Mouse (Mus musculus) spleen, adult 2 months (tissue): ENCODE data around the gene Ltbp2. TPM values are rescaled to one million over a fixed set of nuclear protein-coding genes. Genes with fewer than 3 reads are reported as not detected.

ENCODE experiments used
- DNase-seq, 2 experiments: peaks; one replicate each; pipeline versions ENCODE4 v3.0.0 to v3.0.0-alpha.2; 2012 to 2021; ENCODE audit warnings: low spot score in 2 of 2, low read depth in 1 of 2
- H3K27ac ChIP-seq: fragments of 200-500 bp; 2 replicates; pipeline ENCODE4 v1.5.1; 2012; ENCODE audit warnings: low read length, inconsistent platforms; ENCODE audit not compliant: insufficient read depth
- H3K27me3 ChIP-seq: fragments of 200-500 bp; 2 replicates; pipeline ENCODE4 v1.6.1; 2012; ENCODE audit warnings: mild to moderate bottlenecking, moderate library complexity, low read length, inconsistent platforms; ENCODE audit not compliant: control insufficient read depth, insufficient read depth
- H3K36me3 ChIP-seq: fragments of 200-500 bp; 2 replicates; pipeline ENCODE4 v1.6.1; 2012; ENCODE audit warnings: mild to moderate bottlenecking, low read length, inconsistent platforms; ENCODE audit not compliant: control insufficient read depth, insufficient read depth
- H3K4me1 ChIP-seq: fragments of 200-500 bp; 2 replicates; pipeline ENCODE4 v1.6.1; 2011; ENCODE audit warnings: inconsistent platforms; ENCODE audit not compliant: control insufficient read depth, insufficient read depth, insufficient read length
- H3K4me3 ChIP-seq: fragments of 200-500 bp; 2 replicates; pipeline ENCODE4 v1.5.1; 2011; ENCODE audit warnings: mild to moderate bottlenecking, inconsistent platforms; ENCODE audit not compliant: insufficient read depth, insufficient read length; ENCODE audit errors: extremely low read depth
- CTCF ChIP-seq: fragments of 200-500 bp; IDR thresholded peaks from 2 replicates; pipeline ENCODE4 v1.5.1; 2011; ENCODE audit warnings: mild to moderate bottlenecking, inconsistent platforms; ENCODE audit not compliant: insufficient read depth, insufficient read length, insufficient replicate concordance; ENCODE audit errors: extremely low read depth
- POLR2A ChIP-seq: fragments of 200-500 bp; IDR thresholded peaks from 2 replicates; pipeline ENCODE4 v1.6.1; 2011; ENCODE audit warnings: low read depth, low read length, inconsistent platforms
- WGBS: fragments of 180-500 bp; shearing (Covaris S2); methylation state at CpG from one replicate; pipeline ENCODE4 v1.1.7; 2018; 5-methylcytosine and 5-hydroxymethylcytosine counted together
- polyA plus RNA-seq: library from polyadenylated mRNA; depleted of rRNA; stranded (reverse); fragments of >200 nt; gene quantifications from 2 replicates; pipeline ENCODE4 v1.2.3, GENCODE M21; 2012

Gene Ltbp2
- polyA plus RNA-seq, 1 experiment, result 20.1 TPM

DNA sequence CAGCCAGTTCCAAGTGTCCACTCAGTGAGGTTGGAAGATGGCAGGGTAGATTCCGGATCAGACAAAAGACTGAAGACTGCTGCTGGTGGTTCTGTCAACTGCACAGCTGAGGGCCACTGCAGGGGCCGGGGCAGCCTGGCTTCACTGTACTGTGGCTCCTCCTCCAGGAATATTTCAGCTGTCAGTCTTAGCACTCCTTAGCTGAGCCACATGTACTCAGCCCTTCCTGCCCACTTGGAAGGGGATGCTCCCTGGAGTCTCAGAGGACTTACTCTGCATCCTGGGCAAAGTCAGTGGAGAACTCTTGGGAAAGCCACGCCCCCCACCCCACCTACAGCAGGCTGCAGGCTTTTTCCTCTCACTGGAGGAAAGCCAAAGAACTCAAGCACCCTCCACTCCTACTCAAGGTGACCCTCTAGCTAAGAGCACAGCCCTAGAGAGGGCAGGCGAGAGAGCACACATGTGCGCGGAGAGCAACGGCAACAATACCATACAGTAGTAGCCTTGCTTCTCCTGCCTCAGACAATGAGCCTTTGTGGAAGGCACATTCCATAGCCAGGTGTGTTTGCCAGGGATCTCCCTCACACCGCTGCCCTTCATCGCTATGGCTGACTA lies 71.0 kb downstream of the Ltbp2 start:
- H3K4me1 ChIP-seq, result 0 out of 2 replicates have a peak, but pooled peaks cover 2% of the 10 kb centered on the region
- no peaks in the 10 kb centered on the region for H3K27me3 ChIP-seq
- 87% methylated on average over 9 of the region's 9 CpGs for WGBS
- TF ChIP-seq POLR2A, result no peak
- TF ChIP-seq CTCF, result no peak
- H3K36me3 ChIP-seq, result no peaks in the 10 kb centered on the region
- H3K4me3 ChIP-seq, result no peak overlapping the region
- no peak for DNase-seq
- no peak overlapping the region for H3K27ac ChIP-seq

DNA sequence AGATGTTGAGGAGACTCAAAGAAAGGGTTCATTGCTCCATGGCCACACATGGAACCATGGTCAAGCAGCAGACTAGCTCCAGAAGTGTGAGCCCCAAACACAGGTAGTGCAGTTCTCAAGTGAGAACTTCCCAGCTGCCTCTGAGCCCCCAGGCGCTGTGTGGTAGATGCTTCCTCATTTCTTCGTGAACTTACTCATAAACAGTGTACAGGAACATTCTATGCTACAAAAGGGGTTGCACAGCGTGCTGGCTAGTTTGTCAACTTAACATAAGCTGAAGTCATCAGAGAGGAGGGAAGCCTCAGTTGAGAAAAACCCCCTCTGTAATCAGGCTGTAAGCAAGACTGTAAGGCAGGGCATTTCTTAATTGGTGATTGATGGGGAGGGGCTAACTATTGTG lies 73.7 kb downstream of the Ltbp2 start:
- H3K4me3 ChIP-seq, result no peak overlapping the region
- whole genome bisulfite sequencing, result 14% methylated on average over 3 of the region's 3 CpGs
- H3K27me3 ChIP-seq, result no peaks in the 10 kb centered on the region

DNA sequence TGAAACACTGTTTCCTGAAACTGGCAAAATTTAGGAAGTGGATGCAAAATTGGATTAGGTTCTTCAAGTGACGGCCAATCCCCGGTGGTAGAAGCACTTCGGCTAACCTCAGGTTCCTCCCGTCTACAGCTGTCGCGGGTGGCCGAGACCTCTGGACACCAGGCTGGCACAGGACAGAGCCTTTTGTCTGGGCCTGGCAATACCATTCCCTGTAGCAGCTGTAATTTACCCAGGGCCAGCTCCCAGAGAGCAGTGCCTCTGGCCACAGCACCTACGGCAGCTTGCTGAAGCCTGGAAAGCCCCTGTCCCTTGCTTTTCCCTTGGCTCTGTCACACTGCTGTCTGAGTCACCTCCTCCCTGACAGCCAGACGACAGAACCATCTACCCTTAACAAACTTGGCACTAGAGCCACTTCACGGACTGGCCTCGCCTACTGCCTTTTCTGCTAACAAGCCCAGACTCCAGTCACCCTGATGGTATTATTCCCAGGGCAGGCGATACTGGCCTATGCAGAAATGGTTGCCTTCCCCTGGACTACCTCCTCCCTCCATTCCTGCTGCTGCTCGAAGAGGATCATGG lies 74.7 kb downstream of the Ltbp2 start:
- no peak overlapping the region for H3K4me3 ChIP-seq
- WGBS, result 78% methylated on average over 13 of the region's 13 CpGs
- no peak overlapping the region for H3K27ac ChIP-seq
- no peak for TF ChIP-seq CTCF
- TF ChIP-seq POLR2A, result no peak
- DNase-seq, result no peak
- no peaks in the 10 kb centered on the region for H3K36me3 ChIP-seq
- H3K27me3 ChIP-seq, result no peaks in the 10 kb centered on the region
- H3K4me1 ChIP-seq, result 0 out of 2 replicates have a peak, but pooled peaks cover 2% of the 10 kb centered on the region

More for the DNA sequence above, 73.7 kb downstream of the Ltbp2 start:
- no peak for TF ChIP-seq POLR2A
- TF ChIP-seq CTCF, result no peak
- 0 out of 2 replicates have a peak, but pooled peaks cover 2% of the 10 kb centered on the region for H3K4me1 ChIP-seq
- H3K27ac ChIP-seq, result 0 out of 2 replicates have a peak overlapping the region, but pooled peaks have one; percentile 23
- H3K36me3 ChIP-seq, result no peaks in the 10 kb centered on the region
- DNase-seq, result no peak

DNA sequence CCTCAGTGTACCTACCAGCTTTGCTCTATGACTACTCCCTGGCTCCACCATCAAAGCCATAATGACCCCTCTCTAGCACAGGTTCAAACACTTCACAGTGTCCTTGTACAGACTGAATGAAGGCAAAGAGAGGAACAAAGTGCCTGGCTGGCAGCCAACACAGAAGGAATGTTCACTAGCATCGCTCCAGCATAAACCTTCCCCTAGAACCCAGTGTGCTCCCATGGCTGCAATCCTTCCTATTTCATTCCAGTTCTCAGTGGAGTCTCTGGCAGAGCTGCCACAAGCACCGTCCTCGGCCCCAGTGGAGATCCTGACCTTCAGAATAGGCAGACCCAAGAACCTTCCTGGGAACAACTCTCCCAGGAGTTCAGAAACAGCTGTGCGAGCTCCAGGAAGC lies 75.9 kb downstream of the Ltbp2 start:
- H3K27me3 ChIP-seq, result no peaks in the 10 kb centered on the region

DNA sequence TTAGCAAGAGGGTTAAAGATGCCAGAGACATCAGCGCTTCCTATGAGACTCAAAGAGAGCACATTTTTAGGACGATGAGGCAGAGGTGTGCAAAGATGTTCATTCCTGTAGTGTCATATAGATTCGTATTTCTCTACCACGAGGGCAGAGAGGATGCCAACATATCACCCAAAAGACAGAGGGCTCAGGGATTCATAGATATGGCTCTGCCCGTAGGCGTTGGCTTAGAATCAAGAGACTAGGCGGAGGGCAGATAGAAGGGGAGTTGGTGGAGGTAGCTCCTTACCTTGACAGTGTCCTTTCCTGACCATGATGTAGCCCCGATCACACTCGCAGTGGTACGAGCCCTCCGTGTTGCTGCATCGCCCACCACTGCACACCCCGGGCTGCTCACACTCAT lies 77.2 kb downstream of the Ltbp2 start:
- Histone ChIP-seq H3K4me1 (0 out of 2 replicates have a peak, but pooled peaks cover 2% of the 10 kb centered on the region), H3K27ac (no peak overlapping the region), H3K36me3 (no peaks in the 10 kb centered on the region), H3K27me3 (no peaks in the 10 kb centered on the region), H3K4me3 (no peak overlapping the region)
- WGBS, result 89% methylated on average over 13 of the region's 13 CpGs
- DNase-seq, result no peak
- TF ChIP-seq POLR2A (no peak), CTCF (no peak)

More for the DNA sequence above, 75.9 kb downstream of the Ltbp2 start:
- H3K27ac ChIP-seq, result no peak overlapping the region
- H3K36me3 ChIP-seq, result no peaks in the 10 kb centered on the region
- TF ChIP-seq POLR2A (no peak), CTCF (no peak)
- H3K4me1 ChIP-seq, result 0 out of 2 replicates have a peak, but pooled peaks cover 2% of the 10 kb centered on the region
- H3K4me3 ChIP-seq, result no peak overlapping the region
- no peak for DNase-seq
- WGBS, result 72% methylated on average over 4 of the region's 4 CpGs

DNA sequence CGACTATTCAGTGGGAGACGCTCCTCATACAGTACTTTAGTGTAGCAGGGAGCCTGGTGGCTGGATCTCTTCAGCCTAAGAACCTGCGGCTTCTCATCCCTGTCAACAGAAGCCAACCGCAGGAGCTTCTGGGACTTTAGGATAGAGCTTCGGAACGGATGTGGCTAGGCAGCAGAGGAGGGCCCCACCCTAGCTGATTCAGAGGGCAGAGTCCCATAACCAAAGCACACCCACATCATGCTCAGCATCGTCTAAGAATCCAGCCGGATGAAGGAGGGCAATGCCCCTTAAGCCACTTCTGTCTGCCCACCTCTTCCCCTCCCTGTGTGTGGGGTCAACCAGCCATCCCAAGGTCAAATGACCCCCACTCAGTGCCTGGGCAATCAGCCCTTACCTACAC lies 81.7 kb downstream of the Ltbp2 start:
- 91% methylated on average over 8 of the region's 8 CpGs for WGBS
- DNase-seq, result no peak
- H3K27ac ChIP-seq, result no peak overlapping the region
- TF ChIP-seq POLR2A (no peak), CTCF (no peak)
- H3K36me3 ChIP-seq, result no peaks in the 10 kb centered on the region
- H3K27me3 ChIP-seq, result no peaks in the 10 kb centered on the region
- no peaks in the 10 kb centered on the region for H3K4me1 ChIP-seq
- no peak overlapping the region for H3K4me3 ChIP-seq

DNA sequence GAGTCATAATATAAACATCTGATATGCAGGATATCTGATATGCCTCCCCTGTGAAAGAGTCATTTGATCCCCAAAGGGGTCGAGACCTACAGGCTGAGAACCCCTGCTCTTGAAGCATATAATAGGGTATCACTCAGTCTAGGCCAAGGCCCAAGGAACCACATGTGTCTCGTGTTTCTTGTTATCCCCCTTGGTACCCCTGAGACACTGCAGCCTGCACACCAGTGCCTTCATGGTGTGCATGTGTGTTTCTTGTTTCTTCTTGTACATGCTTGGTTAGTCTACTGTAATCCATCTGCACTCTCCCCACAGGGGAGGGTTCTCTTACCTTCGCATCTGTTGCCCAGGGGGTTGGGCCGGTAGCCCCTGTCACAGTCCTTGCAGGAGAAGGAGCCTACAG lies 83.7 kb downstream of the Ltbp2 start:
- TF ChIP-seq POLR2A (no peak), CTCF (no peak)
- 81% methylated on average over 4 of the region's 4 CpGs for whole genome bisulfite sequencing
- Histone ChIP-seq H3K4me3 (no peak overlapping the region), H3K27ac (no peak overlapping the region), H3K4me1 (no peaks in the 10 kb centered on the region), H3K36me3 (no peaks in the 10 kb centered on the region), H3K27me3 (no peaks in the 10 kb centered on the region)
- DNase-seq, result no peak
